Mouse (Mus musculus): ENCODE measurements around the gene D630003M21Rik.

DNA sequence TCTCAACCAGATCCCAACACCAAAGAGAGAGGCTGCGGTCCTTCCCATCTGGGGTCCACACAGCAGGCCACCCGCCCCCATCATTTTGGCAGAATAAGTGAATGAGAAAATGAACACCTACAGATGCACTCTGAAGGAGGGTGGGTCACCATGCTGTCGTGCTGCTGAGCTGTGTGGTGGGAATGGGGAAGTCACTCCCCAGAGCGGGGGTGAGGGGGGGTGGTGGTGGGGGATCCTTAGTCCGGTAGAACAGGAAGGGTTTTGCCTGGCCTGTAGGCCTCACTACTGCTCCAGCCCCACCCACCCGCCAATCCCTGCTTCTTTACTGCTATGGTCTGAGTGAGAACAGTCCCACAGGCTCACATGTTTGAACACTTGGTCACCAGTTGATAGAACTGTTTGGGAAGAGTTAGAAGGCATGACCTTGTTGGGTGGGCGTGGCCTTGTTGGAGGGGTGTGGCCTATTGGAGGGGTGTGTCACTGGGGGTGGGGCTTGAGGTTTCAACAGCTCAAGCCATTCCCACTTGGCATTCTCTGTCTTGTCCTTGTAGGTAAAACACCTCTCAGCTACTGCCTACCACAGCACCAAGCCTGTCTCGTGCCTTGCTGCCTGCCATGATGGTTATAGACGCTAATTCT is 7.5 kb downstream of the D630003M21Rik start:
- TF ChIP-seq POLR2A (IDR thresholded peaks at IDR 0.05; ENCODE audit: insufficient read depth, low read length): no peak
- no peak for TF ChIP-seq CTCF (IDR thresholded peaks at IDR 0.05; ENCODE audit: low read depth, low read length)
- TF ChIP-seq EP300 (IDR thresholded peaks at IDR 0.05; ENCODE audit: insufficient read depth, low read depth, low read length): no peak

Measured in ES-Bruce4 (cell line).